Mouse (Mus musculus): ENCODE measurements at regions not wholly inside any gene's neighbourhood (a gene's known extent, or its start where the extent isn't known, plus 50 kb on each side); places are given as distances from the start of the nearest gene placed in this dataset.
"Not testable (repeated sequence)": the region's sequence is repeated elsewhere in the genome, so short reads cannot be mapped to it uniquely, and the experiment has no call there.

DNA sequence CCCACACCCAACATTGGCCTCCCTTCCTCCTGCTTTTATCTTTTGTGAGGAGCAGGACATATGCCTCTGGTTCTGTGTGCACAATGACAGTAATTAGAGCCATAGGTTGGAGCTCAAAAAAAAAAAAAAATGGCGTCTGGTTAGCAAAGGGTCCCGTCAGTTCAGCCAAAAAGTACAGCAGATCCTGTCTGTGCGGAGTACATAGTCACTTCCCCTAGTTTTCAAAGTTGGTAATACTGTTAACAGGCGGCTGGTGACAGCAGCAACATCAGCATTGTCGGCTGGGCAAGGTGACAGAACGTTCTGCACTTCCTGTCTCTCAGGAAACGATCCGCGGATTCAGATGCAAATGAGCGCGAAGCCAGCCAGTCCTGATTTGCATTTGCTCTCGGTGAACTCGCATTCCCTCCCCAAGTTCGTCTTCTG lies 642.4 kb upstream of the Gm19410 start:
- DNase-seq (ENCODE audit: low spot score in 2 of 2) = no peak

DNA sequence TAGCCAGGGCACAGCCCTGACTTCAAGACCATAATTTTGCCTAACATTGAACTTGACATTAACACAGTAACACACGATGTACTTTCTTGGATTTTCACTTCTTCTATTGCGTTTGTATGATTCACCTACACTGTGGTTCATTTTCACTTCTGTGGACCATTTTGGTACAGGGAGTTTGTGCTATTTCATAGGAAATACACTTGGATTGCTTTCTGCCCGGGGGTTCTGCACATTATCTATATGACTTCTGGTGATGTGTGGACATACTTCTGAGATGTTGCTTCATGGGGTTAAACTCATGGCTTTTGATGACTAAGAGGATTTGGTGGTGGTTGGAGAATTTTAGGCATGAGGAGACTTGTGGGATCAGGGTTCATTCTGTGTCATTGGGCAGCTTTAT lies 640.4 kb upstream of the Gm19410 start:
- DNase-seq (ENCODE audit: low spot score in 2 of 2) = no peak

DNA sequence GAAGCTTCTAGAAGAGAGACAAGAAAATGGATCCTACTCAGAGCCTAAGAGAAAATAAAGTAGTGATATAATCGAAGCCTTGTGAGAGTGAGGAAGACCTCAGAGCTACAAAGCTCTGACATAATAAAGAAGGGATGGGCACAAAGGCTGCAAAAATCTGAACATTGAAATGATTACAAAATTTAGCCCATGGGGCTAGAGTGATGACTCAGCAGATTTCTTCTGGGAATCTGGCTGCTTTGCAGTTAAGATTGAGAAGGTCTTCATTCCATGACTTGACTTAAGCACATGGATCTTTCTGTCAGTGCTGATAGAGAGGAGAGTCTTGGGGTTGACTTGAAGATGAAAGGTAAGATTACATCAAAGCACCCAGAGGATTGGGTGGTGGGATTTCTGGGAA lies 633.3 kb upstream of the Gm19410 start:
- no peak for DNase-seq (ENCODE audit: low spot score in 2 of 2)

GRCm38 (mm10) chr8:35135630-35136029 lies 630.0 kb upstream of the Gm19410 start:
- DNase-seq (ENCODE audit: low spot score in 2 of 2) = no peak

- DNase-seq (ENCODE audit: low spot score in 2 of 2) = no peak
Measured at GRCm38 (mm10) chr8:35136643-35137042, 628.9 kb upstream of the Gm19410 start.

DNA sequence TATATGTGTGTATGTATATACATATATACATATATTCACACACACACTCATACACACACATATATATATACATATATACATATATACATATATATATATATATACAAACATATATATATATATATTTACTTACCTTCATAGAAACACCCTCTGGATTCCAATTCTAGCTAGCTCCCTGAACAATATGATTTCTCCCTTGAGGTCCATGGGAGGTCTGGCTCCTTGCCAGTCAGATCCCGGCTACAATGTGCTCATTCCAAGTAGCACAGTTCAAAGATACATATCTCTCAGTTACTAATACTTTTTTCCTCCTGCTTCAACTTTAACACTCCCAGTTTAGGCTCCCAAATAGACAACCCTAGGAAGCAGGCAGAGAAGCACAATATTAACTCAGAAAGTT lies 624.8 kb upstream of the Gm19410 start:
- no peak for DNase-seq (ENCODE audit: low spot score in 2 of 2)

DNA sequence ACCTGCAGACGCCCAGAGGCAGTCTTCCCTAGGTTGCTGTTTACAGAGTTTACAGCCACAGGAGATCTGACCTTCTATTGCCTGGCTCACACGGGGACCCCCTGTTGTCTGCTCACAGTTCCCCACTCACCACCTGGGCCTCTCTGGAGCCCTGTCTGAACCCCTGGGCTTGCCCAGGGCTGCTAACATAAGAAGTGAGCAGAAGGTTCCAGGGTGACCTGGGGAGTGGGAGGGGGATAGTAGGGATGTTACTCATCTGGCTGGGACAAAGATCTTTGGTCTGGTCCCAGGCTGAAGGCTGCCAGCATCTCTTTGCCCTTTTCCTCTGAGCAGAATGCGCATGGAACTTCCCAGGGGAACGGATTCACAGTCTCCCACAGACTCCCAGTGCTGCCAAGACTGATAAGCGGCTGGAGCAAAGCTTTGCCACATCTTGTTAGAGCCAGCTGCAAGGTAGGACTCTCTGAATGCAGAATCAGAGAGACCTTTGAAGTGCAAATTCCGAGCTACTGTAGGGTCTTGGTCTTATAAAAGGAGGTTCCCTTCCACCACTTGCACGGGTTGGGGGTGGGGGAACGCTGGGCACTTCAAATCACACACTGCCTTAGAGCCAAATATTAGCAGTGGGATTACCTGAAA lies 622.5 kb upstream of the Gm19410 start:
- DNase-seq (ENCODE audit: low spot score in 2 of 2) = no peak

- no peak for DNase-seq (ENCODE audit: low spot score in 2 of 2)
Measured at GRCm38 (mm10) chr8:35143684-35144083, 621.9 kb upstream of the Gm19410 start.

GRCm38 (mm10) chr8:35144401-35144800 lies 621.2 kb upstream of the Gm19410 start:
- DNase-seq (ENCODE audit: low spot score in 2 of 2) = no peak

- DNase-seq (ENCODE audit: low spot score in 2 of 2) = no peak
Measured at GRCm38 (mm10) chr8:35147481-35147880, 618.1 kb upstream of the Gm19410 start.

- DNase-seq (ENCODE audit: low spot score in 2 of 2) = no peak
Measured at GRCm38 (mm10) chr8:35147967-35148366, 617.6 kb upstream of the Gm19410 start.

DNA sequence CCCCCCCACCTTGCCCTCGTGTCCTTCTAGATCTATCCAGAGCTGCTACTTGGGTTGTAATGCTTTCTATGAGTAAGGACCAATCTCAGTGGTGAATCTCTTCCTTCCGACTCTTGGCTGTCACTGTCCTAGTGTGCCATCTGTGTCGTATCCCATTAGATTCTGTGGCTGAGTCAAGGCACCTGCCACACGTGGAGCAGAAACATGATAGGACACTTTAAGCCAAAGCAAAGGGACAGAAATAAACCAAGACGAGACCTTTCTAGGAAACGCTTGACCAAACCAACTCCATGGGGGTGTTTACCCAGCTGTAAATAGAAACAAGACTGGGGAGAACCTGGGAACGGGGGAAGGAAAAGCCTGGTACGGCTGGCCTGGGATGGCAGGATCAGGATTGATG lies 613.0 kb upstream of the Gm19410 start:
- no peak for DNase-seq (ENCODE audit: low spot score in 2 of 2)

- no peak for DNase-seq (ENCODE audit: low spot score in 2 of 2)
Measured at GRCm38 (mm10) chr8:35156272-35156671, 609.3 kb upstream of the Gm19410 start.

- no peak for DNase-seq (ENCODE audit: low spot score in 2 of 2)
Measured at GRCm38 (mm10) chr8:35157711-35158110, 607.9 kb upstream of the Gm19410 start.

DNA sequence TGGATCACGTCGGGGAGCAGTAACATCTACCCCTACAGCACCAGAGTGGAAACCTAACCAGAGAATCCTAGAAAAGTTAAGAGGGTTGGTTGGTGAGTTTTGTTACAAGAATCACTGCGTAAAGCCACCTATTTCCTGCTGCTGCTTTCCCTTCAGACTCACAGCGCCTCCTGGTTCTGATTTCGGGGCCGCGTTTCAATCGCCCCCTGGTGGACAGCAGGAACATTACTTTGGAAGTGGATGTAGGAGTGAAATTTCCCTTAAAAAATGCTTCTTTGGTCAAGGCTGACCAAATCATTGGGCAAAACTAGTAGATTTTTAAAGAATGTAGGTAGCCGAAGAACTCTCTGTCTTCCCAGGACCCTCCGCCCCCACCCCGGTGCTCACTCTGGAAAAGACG lies 606.3 kb upstream of the Gm19410 start:
- DNase-seq (ENCODE audit: low spot score in 2 of 2) = peak; percentile 31 to 37

DNA sequence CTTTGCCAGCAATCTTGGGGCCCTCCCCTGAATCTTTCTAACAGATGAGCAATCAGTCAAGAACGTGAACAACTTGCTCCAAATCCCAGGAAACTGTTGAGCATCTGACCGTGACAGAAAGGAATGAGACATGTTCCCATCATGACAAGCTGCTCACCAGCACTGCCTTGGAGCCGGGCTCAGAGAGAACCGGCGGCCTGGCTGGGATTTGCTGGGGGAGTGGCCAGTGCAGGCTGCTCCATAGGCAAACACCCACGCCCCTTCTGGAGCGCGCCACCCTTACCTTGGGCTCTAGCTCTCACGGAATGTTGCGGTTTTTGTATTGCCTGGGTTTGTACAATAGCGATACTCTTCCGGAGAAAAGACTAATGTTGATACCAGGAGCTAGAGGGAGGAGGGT lies 605.4 kb upstream of the Gm19410 start:
- DNase-seq (ENCODE audit: low spot score in 2 of 2) = peak in 1 of 2 experiments; percentile 18

- DNase-seq (ENCODE audit: low spot score in 2 of 2) = not testable (repeated sequence)
Measured at GRCm38 (mm10) chr8:35162166-35162565, 603.4 kb upstream of the Gm19410 start.

GRCm38 (mm10) chr8:35166611-35167010 lies 599.0 kb upstream of the Gm19410 start:
- DNase-seq (ENCODE audit: low spot score in 2 of 2) = peak in 1 of 2 experiments; percentile 13

DNA sequence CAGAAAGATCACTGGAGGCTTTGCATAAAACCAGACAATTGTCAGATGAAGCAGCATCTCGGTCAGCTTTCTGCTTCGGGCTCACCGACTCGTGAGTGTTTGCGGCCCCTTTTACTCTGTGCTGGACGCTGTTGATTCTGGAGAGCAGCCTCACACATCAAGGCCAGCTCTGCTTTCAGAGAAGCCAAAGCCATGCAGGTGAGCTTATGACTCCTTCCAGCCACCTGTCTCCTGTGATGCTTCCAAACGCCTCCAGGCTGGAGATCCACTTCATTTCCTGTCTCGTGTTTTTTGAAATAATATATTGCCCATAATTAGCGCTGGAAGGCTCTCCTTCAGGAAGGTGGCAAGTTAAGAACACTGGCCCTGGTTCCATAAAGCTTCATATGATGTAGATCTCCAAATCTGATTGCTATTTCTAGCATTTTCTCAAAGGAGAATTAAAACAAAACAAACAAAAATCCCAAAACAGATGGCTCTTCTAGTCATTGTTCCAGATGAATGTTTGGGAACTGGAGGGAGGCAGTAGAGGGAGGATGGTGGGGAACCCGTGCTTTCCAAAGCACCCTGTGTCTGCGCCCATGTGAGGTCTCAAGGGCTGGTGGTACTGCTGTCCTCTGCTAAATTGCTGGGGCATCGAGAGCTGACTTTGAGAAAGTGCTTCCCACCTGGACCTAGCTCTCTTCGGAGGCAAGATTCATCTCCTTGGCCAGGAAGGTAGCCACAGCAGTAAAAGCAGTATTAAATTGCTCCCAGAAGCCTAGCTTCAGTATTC lies 593.9 kb upstream of the Gm19410 start:
- no peak for DNase-seq (ENCODE audit: low spot score in 2 of 2)

DNA sequence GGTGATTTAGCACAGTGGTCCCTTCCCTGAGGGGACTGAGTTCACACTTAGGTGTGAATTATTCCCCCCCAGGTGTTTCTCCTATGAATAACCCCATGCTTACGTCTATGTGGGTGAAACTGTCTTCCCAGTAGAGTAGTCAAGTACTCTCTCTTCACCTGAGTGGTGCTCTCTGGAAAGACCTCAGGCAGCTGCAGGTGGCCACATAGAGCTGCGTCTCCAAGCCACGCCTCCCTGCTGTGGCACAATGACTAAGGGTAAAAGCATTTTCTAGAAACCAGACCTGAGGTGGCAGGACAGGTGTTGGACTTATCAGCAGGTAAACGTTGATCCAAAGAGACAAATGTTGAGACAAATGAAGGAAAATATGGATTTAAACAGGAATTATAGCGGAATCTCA lies 588.3 kb upstream of the Gm19410 start:
- peak in 1 of 2 experiments; percentile 16 for DNase-seq (ENCODE audit: low spot score in 2 of 2)

- no peak for DNase-seq (ENCODE audit: low spot score in 2 of 2)
Measured at GRCm38 (mm10) chr8:35180075-35180474, 585.5 kb upstream of the Gm19410 start.

DNA sequence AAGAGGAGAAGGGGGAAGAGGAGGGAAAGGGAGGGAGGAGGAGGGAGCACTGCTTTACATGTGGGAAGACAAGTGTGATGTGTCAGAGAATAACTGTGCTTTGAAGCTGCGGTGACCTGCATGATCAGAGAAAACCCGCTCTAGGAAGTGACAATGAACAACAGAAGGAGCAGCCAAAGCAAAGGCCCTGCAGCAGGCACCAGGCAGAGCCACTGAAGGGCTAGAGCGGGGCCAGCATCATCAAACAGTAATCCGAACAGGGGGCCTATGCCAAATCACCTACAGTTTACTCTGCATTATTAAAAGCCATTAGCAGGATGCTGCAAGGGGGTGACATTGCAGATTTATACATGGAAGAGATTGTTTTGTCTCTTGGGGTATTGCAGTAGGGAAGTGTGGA lies 583.4 kb upstream of the Gm19410 start:
- DNase-seq (ENCODE audit: low spot score in 2 of 2) = no peak

DNA sequence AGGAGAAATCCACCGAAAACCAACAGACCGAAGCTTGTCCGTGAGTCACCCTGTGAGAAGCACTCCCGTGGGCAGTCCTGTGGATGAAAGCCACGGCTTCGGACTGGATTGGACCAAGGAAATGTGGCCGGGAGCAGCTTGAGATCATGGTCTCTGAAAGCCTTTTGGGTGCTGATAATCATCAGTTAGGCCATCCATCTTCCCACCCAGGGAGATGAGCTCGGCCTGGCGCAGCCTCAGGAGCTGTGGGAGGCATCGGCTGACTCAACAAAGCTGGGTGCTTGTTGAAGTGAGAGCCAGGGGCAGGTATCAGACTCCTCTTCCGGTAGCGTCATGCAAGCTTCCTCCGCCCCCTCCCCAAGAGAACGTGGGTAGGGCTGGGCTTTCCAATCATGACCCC lies 582.2 kb upstream of the Gm19410 start:
- DNase-seq (ENCODE audit: low spot score in 2 of 2) = no peak

Measured in urinary bladder, adult 18-20 months (tissue).